Mouse (Mus musculus): ENCODE data around the gene Myom1. TPM values are rescaled to one million over a fixed set of nuclear protein-coding genes. Genes with fewer than 3 reads are reported as not detected.

Myom1 gene
- polyA plus RNA-seq, 1 experiment, result not detected

DNA sequence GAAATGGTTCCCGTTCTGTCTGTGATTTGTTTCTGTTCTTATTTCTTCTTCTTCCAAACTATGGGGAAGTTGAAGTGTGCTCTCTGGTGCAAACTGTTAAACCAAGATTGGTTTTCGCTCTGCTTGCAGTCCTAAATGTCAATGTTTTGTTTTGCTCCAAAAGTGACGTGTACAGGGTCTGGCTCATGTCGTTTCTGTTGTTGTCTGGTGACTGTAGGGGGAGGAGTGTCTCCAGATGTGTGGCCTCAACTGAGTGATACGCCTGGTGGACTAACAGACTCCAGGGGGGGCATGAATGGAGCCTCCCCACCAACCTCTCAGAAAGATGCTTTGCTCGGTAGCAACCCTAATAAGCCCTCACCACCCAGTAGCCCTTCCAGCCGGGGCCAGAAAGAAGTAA, 79.6 kb downstream of the Myom1 start:
- H3K27me3 ChIP-seq (ENCODE audit: control insufficient read depth), result no peaks in the 10 kb centered on the region
- H3K4me3 ChIP-seq (replicated peaks), result no peak overlapping the region
- no peaks in the 10 kb centered on the region for H3K9me3 ChIP-seq (ENCODE audit: control insufficient read depth, low read length)
- TF ChIP-seq TAL1 (IDR thresholded peaks at IDR 0.05; ENCODE audit: low read length) (no peak), GATA1 (IDR thresholded peaks at IDR 0.05; ENCODE audit: low read length) (no peak)
- peaks cover 4% of the 10 kb centered on the region for H3K4me1 ChIP-seq (ENCODE audit: control insufficient read depth)
- H3K36me3 ChIP-seq (ENCODE audit: control insufficient read depth), result no peaks in the 10 kb centered on the region

DNA sequence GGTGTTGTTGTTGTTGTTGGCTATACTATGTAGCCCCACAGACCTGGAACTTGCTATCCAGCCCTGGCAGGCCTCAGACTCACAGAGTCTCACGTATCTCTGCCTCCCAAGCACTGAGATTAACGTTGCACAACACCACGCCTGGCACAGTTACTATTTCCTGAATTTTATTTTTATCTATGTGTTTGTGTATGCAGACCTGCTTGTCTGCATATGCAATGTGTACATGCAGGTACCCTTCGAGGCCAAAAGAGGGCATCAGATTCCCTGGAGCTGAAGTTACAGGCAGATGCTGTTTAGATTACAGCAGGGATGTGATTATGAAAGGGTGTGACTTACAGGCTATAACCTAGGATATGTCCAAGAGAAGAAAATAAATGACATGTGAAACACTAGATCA, 84.5 kb downstream of the Myom1 start:
- H3K4me1 ChIP-seq (ENCODE audit: control insufficient read depth), result peaks cover 22% of the 10 kb centered on the region
- TF ChIP-seq GATA1 (IDR thresholded peaks at IDR 0.05; ENCODE audit: low read length) (no peak), TAL1 (IDR thresholded peaks at IDR 0.05; ENCODE audit: low read length) (no peak)
- H3K27me3 ChIP-seq (ENCODE audit: control insufficient read depth), result no peaks in the 10 kb centered on the region
- no peaks in the 10 kb centered on the region for H3K36me3 ChIP-seq (ENCODE audit: control insufficient read depth)
- no peaks in the 10 kb centered on the region for H3K9me3 ChIP-seq (ENCODE audit: control insufficient read depth, low read length)
- H3K4me3 ChIP-seq (replicated peaks), result no peak overlapping the region

GRCm38 (mm10) chr17:71087396-71088153, 85.1 kb downstream of the Myom1 start:
- TF ChIP-seq GATA1 (IDR thresholded peaks at IDR 0.05; ENCODE audit: low read length) (no peak), TAL1 (IDR thresholded peaks at IDR 0.05; ENCODE audit: low read length) (no peak)
- Histone ChIP-seq H3K4me1 (ENCODE audit: control insufficient read depth) (peaks cover 22% of the 10 kb centered on the region), H3K36me3 (ENCODE audit: control insufficient read depth) (no peaks in the 10 kb centered on the region), H3K9me3 (ENCODE audit: control insufficient read depth, low read length) (no peaks in the 10 kb centered on the region), H3K27me3 (ENCODE audit: control insufficient read depth) (no peaks in the 10 kb centered on the region), H3K4me3 (replicated peaks) (no peak overlapping the region)

DNA sequence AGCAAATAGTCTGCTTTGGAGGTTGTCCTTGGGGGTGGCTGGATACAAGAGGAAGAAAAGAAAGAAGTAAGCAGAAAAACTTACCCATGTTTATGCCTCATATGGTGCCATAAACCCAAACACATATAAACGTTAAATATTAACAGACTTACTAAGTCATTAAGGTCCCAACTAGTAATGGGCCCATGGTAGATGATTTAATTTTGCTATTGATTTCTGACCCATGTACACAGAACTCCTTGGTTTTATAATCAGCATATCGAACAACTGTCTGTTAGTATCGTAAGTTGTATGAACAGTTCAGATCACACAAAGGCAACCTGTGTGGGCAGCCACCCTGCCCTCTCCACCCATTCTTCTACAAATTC, 85.7 kb downstream of the Myom1 start:
- no peak for TF ChIP-seq TAL1 (IDR thresholded peaks at IDR 0.05; ENCODE audit: low read length)
- no peak for TF ChIP-seq GATA1 (IDR thresholded peaks at IDR 0.05; ENCODE audit: low read length)
- H3K4me3 ChIP-seq (replicated peaks), result no peak overlapping the region

DNA sequence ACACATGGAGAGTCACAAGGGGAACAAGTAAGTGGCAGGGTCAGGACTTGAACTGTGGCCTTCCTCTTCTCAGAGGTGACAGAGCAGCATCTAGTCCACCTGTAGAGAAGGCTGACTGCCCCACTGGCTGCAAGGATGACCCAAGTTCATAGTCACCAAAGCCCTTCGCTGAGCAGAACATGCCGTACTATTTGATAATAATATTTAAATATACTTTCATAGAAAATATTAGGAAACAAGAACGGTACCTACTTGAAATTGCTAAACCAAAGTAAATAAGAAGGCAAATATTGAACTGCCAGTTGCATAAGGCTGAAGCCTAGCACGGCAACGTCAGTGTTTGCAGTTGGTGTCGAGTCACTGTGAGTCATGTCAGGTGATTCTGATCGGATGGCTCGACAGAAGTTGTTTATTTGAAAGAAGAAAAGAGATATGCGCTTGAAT, 86.6 kb downstream of the Myom1 start:
- no peak for TF ChIP-seq TAL1 (IDR thresholded peaks at IDR 0.05; ENCODE audit: low read length)
- no peak for TF ChIP-seq GATA1 (IDR thresholded peaks at IDR 0.05; ENCODE audit: low read length)
- Histone ChIP-seq H3K36me3 (ENCODE audit: control insufficient read depth) (no peaks in the 10 kb centered on the region), H3K4me3 (replicated peaks) (no peak overlapping the region), H3K27me3 (ENCODE audit: control insufficient read depth) (no peaks in the 10 kb centered on the region), H3K9me3 (ENCODE audit: control insufficient read depth, low read length) (no peaks in the 10 kb centered on the region), H3K4me1 (ENCODE audit: control insufficient read depth) (peaks cover 22% of the 10 kb centered on the region)

More for the DNA sequence above, 85.7 kb downstream of the Myom1 start:
- Histone ChIP-seq H3K4me1 (ENCODE audit: control insufficient read depth) (peaks cover 22% of the 10 kb centered on the region), H3K27me3 (ENCODE audit: control insufficient read depth) (no peaks in the 10 kb centered on the region), H3K36me3 (ENCODE audit: control insufficient read depth) (no peaks in the 10 kb centered on the region), H3K9me3 (ENCODE audit: control insufficient read depth, low read length) (no peaks in the 10 kb centered on the region)

- Histone ChIP-seq H3K4me3 (replicated peaks) (no peak overlapping the region), H3K36me3 (ENCODE audit: control insufficient read depth) (no peaks in the 10 kb centered on the region), H3K4me1 (ENCODE audit: control insufficient read depth) (peaks cover 22% of the 10 kb centered on the region), H3K27me3 (ENCODE audit: control insufficient read depth) (no peaks in the 10 kb centered on the region), H3K9me3 (ENCODE audit: control insufficient read depth, low read length) (no peaks in the 10 kb centered on the region)
- TF ChIP-seq TAL1 (IDR thresholded peaks at IDR 0.05; ENCODE audit: low read length) (no peak), GATA1 (IDR thresholded peaks at IDR 0.05; ENCODE audit: low read length) (no peak)
Observed at GRCm38 (mm10) chr17:71089781-71090480, 87.5 kb downstream of the Myom1 start.

DNA sequence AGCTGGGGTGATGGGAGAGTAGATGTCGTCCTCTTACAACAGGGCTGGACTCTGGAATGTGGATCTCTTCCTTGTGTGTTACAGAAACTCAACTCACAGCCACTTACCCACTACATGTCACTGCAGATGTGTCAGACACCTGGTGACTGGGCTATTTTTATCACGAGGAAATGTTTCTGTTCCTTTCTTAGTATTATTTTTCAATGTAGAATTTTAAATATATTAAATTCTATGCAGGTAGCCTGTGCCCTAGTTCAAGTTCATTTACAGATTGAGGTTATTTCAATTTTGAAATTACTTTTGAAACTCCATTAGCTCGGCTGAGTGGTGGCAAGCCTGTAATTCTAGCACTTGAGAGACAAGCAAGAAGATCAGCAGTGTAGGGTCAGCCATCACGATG, 88.6 kb downstream of the Myom1 start:
- H3K9me3 ChIP-seq (ENCODE audit: control insufficient read depth, low read length), result no peaks in the 10 kb centered on the region
- no peak overlapping the region for H3K4me3 ChIP-seq (replicated peaks)
- H3K4me1 ChIP-seq (ENCODE audit: control insufficient read depth), result peaks cover 22% of the 10 kb centered on the region
- no peaks in the 10 kb centered on the region for H3K27me3 ChIP-seq (ENCODE audit: control insufficient read depth)
- no peak for TF ChIP-seq GATA1 (IDR thresholded peaks at IDR 0.05; ENCODE audit: low read length)
- TF ChIP-seq TAL1 (IDR thresholded peaks at IDR 0.05; ENCODE audit: low read length), result no peak
- no peaks in the 10 kb centered on the region for H3K36me3 ChIP-seq (ENCODE audit: control insufficient read depth)

- Histone ChIP-seq H3K36me3 (ENCODE audit: control insufficient read depth) (no peaks in the 10 kb centered on the region), H3K9me3 (ENCODE audit: control insufficient read depth, low read length) (no peaks in the 10 kb centered on the region), H3K27me3 (ENCODE audit: control insufficient read depth) (no peaks in the 10 kb centered on the region), H3K4me3 (replicated peaks) (no peak overlapping the region), H3K4me1 (ENCODE audit: control insufficient read depth) (peaks cover 14% of the 10 kb centered on the region)
- no peak for TF ChIP-seq GATA1 (IDR thresholded peaks at IDR 0.05; ENCODE audit: low read length)
- no peak for TF ChIP-seq TAL1 (IDR thresholded peaks at IDR 0.05; ENCODE audit: low read length)
Observed at GRCm38 (mm10) chr17:71092341-71092740, 89.9 kb downstream of the Myom1 start.

DNA sequence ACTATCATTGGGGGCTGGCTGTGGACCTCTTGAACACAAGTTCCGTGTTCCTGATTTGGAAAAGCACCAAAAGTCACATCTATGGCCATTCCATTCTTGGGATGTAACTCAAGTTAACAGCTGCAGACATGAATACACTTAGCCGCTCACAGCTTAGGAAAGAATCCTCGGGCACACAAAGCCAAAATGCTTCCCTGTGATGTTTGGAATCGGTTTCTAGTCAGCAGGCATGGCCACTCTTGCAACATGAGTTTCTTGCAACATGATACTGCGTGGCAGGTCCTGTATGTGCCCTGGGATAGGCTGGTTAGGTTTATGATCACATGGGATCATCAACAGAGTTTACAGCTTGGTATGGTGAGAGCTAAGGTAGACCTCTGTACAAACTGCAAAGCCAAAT, 91.4 kb downstream of the Myom1 start:
- H3K36me3 ChIP-seq (ENCODE audit: control insufficient read depth), result no peaks in the 10 kb centered on the region
- H3K4me1 ChIP-seq (ENCODE audit: control insufficient read depth), result peaks cover 3% of the 10 kb centered on the region
- H3K27me3 ChIP-seq (ENCODE audit: control insufficient read depth), result no peaks in the 10 kb centered on the region
- TF ChIP-seq GATA1 (IDR thresholded peaks at IDR 0.05; ENCODE audit: low read length) (no peak), TAL1 (IDR thresholded peaks at IDR 0.05; ENCODE audit: low read length) (no peak)
- no peak overlapping the region for H3K4me3 ChIP-seq (replicated peaks)
- no peaks in the 10 kb centered on the region for H3K9me3 ChIP-seq (ENCODE audit: control insufficient read depth, low read length)

All from erythroblast, embryonic 14.5 days (primary cell).